8 mouse cellular contexts compared by ENCODE assay signal in genomic region chr10:10557570-10558336, GRCm38 (mm10). TPM values are rescaled to one million over a fixed set of nuclear protein-coding genes. Genes with fewer than 3 reads are reported as not detected.
DNase-seq lines count a peak whose midpoint lies in the region; ATAC-seq lines count a peak whose summit lies in the region.

Gene Rab32, minus strand, starts transcription at chr10:10558265.

- no peaks in the 10 kb centered on the region for H3K36me3 ChIP-seq in embryonic facial prominence, embryonic 10.5 days (replicated peaks)
- no peaks in the 10 kb centered on the region for H3K36me3 ChIP-seq in intestine, embryonic 16.5 days (ENCODE audit: control insufficient read depth, insufficient read depth, low read length)

- peak within 1 kb of the TSS; percentile 91 for H3K4me2 ChIP-seq in intestine, embryonic 16.5 days (ENCODE audit: low read depth, low read length)

- H3K4me1 ChIP-seq in embryonic facial prominence, embryonic 10.5 days, result peaks cover 5% of the 10 kb centered on the region
- H3K4me1 ChIP-seq in intestine, embryonic 16.5 days (ENCODE audit: control insufficient read depth, insufficient read depth, low read length), result no peaks in the 10 kb centered on the region

- peak within 1 kb of the TSS; percentile 73 for H3K4me3 ChIP-seq in embryonic facial prominence, embryonic 10.5 days
- H3K4me3 ChIP-seq in intestine, embryonic 16.5 days (ENCODE audit: low read length), result peak within 1 kb of the TSS; percentile 75

- H3K9me3 ChIP-seq in embryonic facial prominence, embryonic 10.5 days, result no peaks in the 10 kb centered on the region
- H3K9me3 ChIP-seq in intestine, embryonic 16.5 days (ENCODE audit: control insufficient read depth, low read length), result no peaks in the 10 kb centered on the region

- H3K27ac ChIP-seq in embryonic facial prominence, embryonic 10.5 days (replicated peaks), result peak within 1 kb of the TSS; percentile 70
- peak within 1 kb of the TSS; percentile 57 for H3K27ac ChIP-seq in intestine, embryonic 16.5 days (ENCODE audit: low read length)

- WGBS in embryonic facial prominence, embryonic 10.5 days, result under 1% methylated on average over 51 of the region's 51 CpGs
- WGBS in intestine, embryonic 16.5 days, result under 1% methylated on average over 51 of the region's 51 CpGs

- peak within 1 kb of the TSS; percentile 78 for H3K9ac ChIP-seq in intestine, embryonic 16.5 days (ENCODE audit: low read depth, low read length)

- peaks cover 11% of the 10 kb centered on the region for H3K27me3 ChIP-seq in embryonic facial prominence, embryonic 10.5 days (replicated peaks; ENCODE audit: low read depth, poor library complexity, severe bottlenecking)
- H3K27me3 ChIP-seq in intestine, embryonic 16.5 days (replicated peaks; ENCODE audit: control insufficient read depth, insufficient read depth, low read length), result no peaks in the 10 kb centered on the region

- intact Hi-C loops in left cerebral cortex, postnatal 25 days (cut with DNase I), result loop anchor here (1.0 kb wide), 1 partner anchor 149 kb away; no protein-coding TSS in a partner anchor

- peak; percentile 97 for DNase-seq in adrenal gland, postnatal 10 days
- DNase-seq in embryonic facial prominence, embryonic 10.5 days (ENCODE audit: low spot score), result peak; percentile 93
- no peak for DNase-seq in gonadal fat pad, adult 2 months (ENCODE audit: low read depth)
- DNase-seq in left cerebral cortex, postnatal 25 days (ENCODE audit: low spot score in 2 of 2), result peak; percentile 81 to 82
- DNase-seq in mesoderm, embryonic 11.5 days (ENCODE audit: low read depth, low spot score), result peak; percentile 91
- DNase-seq in right cerebral cortex, postnatal 25 days, result peak; percentile 81
- peak; percentile 86 to 97 for DNase-seq in urinary bladder, postnatal 4 days (ENCODE audit: low spot score in 2 of 2)

- peak; percentile 98 for ATAC-seq in intestine, embryonic 16.5 days

RNA-seq across cellular contexts. Expression of gene Rab32, which starts in this region (rescaled TPM):
- 1 to 10 TPM; 7.1 to 8.9 TPM for total RNA-seq in adrenal gland, postnatal 10 days (2021)
- polyA plus RNA-seq in embryonic facial prominence, embryonic 10.5 days (2016; fragmentation: Nextera tagmentation; extraction: Ambion mirVana), result 7.0 and 7.9 TPM in 2 replicates
- 12.0 and 19.2 TPM in 2 replicates for polyA plus RNA-seq in gonadal fat pad, adult 2 months (2012; rRNA removed)
- 22.8 and 23.4 TPM in 2 replicates for polyA plus RNA-seq in intestine, embryonic 16.5 days (2015; fragmentation: Nextera tagmentation; extraction: Ambion mirVana)
- 1 to 10 TPM; 1.6 to 1.9 TPM for total RNA-seq in left cerebral cortex, postnatal 25 days (2021)
